Mouse (Mus musculus) spleen, adult 12 weeks (tissue): ENCODE data around the gene Fam204a.
A peak's percentile ranks its signal among the peaks of the same experiment; 100 is the strongest.

Experiments
- DNase-seq: peaks from one replicate; pipeline ENCODE4 v3.0.0; 2022; ENCODE audit warnings: low spot score

Fam204a gene

GRCm38 (mm10) chr19:60160611-60161274, 65.8 kb downstream of the Fam204a start:
- peak; percentile 24 for DNase-seq

GRCm38 (mm10) chr19:60159827-60160226, 66.7 kb downstream of the Fam204a start:
- no peak for DNase-seq

- no peak for DNase-seq
These were observed 71.2 kb downstream of the Fam204a start for GRCm38 (mm10) chr19:60155266-60155665.

- DNase-seq: no peak
These were observed 73.4 kb downstream of the Fam204a start for GRCm38 (mm10) chr19:60153096-60153495.

GRCm38 (mm10) chr19:60150056-60150455, 76.4 kb downstream of the Fam204a start:
- DNase-seq: no peak

- no peak for DNase-seq
These were observed 77.2 kb downstream of the Fam204a start for GRCm38 (mm10) chr19:60149078-60149960.
